Mouse (Mus musculus) hindbrain, embryonic 13.5 days (tissue): ENCODE data around the gene Apol7b. TPM values are rescaled to one million over a fixed set of nuclear protein-coding genes. Genes with fewer than 3 reads are reported as not detected.
"Not testable (repeated sequence)": the region's sequence is repeated elsewhere in the genome, so short reads cannot be mapped to it uniquely, and the experiment has no call there.

ENCODE experiments used
- ATAC-seq: fragments of 200-750 bp; cut with Nextera tagmentation; 2 replicates; pipeline ENCODE4 v1.8.0; 2017; ENCODE audit warnings: moderate TSS enrichment; ENCODE audit not compliant: low FRiP score
- H3K27ac ChIP-seq: fragments of 300-500 bp; sonication (generic); 2 replicates; pipeline ENCODE4 v1.5.1; 2015; ENCODE audit warnings: inconsistent platforms, mild to moderate bottlenecking, moderate library complexity
- H3K27me3 ChIP-seq: fragments of 300-500 bp; sonication (generic); 2 replicates; pipeline ENCODE4 v1.6.1; 2015; ENCODE audit warnings: mild to moderate bottlenecking, inconsistent platforms
- H3K36me3 ChIP-seq: fragments of 300-500 bp; sonication (generic); 2 replicates; pipeline ENCODE4 v1.6.1; 2015; ENCODE audit warnings: mild to moderate bottlenecking, inconsistent platforms
- H3K4me1 ChIP-seq: fragments of 300-500 bp; sonication (generic); replicated peaks from 2 replicates; pipeline ENCODE4 v1.6.1; 2015; ENCODE audit warnings: inconsistent platforms
- H3K4me2 ChIP-seq: fragments of 300-500 bp; sonication (generic); 2 replicates; pipeline ENCODE4 v1.6.1; 2015; ENCODE audit warnings: inconsistent platforms, mild to moderate bottlenecking, moderate library complexity
- H3K4me3 ChIP-seq: fragments of 300-500 bp; sonication (generic); 2 replicates; pipeline ENCODE4 v1.5.1; 2015; ENCODE audit warnings: mild to moderate bottlenecking, inconsistent platforms
- H3K9ac ChIP-seq: fragments of 300-500 bp; sonication (generic); 2 replicates; pipeline ENCODE4 v1.6.1; 2015; ENCODE audit warnings: mild to moderate bottlenecking, inconsistent platforms
- H3K9me3 ChIP-seq: fragments of 300-500 bp; sonication (generic); 2 replicates; pipeline ENCODE4 v1.6.1; 2016; ENCODE audit warnings: inconsistent platforms
- WGBS: fragments of 180-500 bp; shearing (Covaris S2); methylation state at CpG from one replicate; pipeline ENCODE4 v1.1.7; 2015; 5-methylcytosine and 5-hydroxymethylcytosine counted together
- polyA plus RNA-seq: library from polyadenylated mRNA; unstranded; fragments of >200 nt; fragmentation: Nextera tagmentation; extraction: Ambion mirVana; gene quantifications from 2 replicates; pipeline ENCODE4 v1.2.1, GENCODE M21; 2015

The Apol7b gene
- polyA plus RNA-seq, 1 experiment from 2014 or later = not detected

- ATAC-seq = not testable (repeated sequence)
These were observed 30.5 kb downstream of the Apol7b start for GRCm38 (mm10) chr15:77416655-77417333.

GRCm38 (mm10) chr15:77415653-77416052 is 31.6 kb downstream of the Apol7b start:
- 78% methylated on average over 2 of the region's 2 CpGs for WGBS
- H3K9ac ChIP-seq, H3K27ac ChIP-seq, H3K9me3 ChIP-seq, H3K36me3 ChIP-seq, H3K4me1 ChIP-seq, ATAC-seq, H3K4me3 ChIP-seq, H3K4me2 ChIP-seq, H3K27me3 ChIP-seq: not testable (repeated sequence)

More at GRCm38 (mm10) chr15:77416655-77417333, 30.5 kb downstream of the Apol7b start:
- not testable (repeated sequence) for H3K36me3 ChIP-seq, H3K4me1 ChIP-seq, H3K27me3 ChIP-seq, H3K9me3 ChIP-seq, H3K27ac ChIP-seq, H3K9ac ChIP-seq, H3K4me2 ChIP-seq, H3K4me3 ChIP-seq
- WGBS = 20% methylated on average over 3 of the region's 10 CpGs

- 44% methylated on average over 4 of the region's 4 CpGs for WGBS
- H3K9ac ChIP-seq, H3K4me3 ChIP-seq, H3K27ac ChIP-seq, H3K36me3 ChIP-seq, H3K4me1 ChIP-seq, ATAC-seq, H3K4me2 ChIP-seq, H3K9me3 ChIP-seq, H3K27me3 ChIP-seq: not testable (repeated sequence)
These were observed 34.6 kb downstream of the Apol7b start for GRCm38 (mm10) chr15:77412695-77413094.

GRCm38 (mm10) chr15:77411035-77411434 is 36.3 kb downstream of the Apol7b start, which contains the start of gene Apol9a:
TSS of gene Apol9a (minus strand) at chr15:77411135.
- 88% methylated on average over 1 of the region's 4 CpGs for WGBS
- H3K9ac ChIP-seq, ATAC-seq, H3K4me1 ChIP-seq, H3K4me2 ChIP-seq, H3K27ac ChIP-seq, H3K9me3 ChIP-seq, H3K4me3 ChIP-seq, H3K36me3 ChIP-seq, H3K27me3 ChIP-seq: not testable (repeated sequence)

GRCm38 (mm10) chr15:77406370-77406769 is 40.9 kb downstream of the Apol7b start:
- H3K9me3 ChIP-seq, H3K36me3 ChIP-seq, H3K27ac ChIP-seq, H3K4me1 ChIP-seq, H3K4me3 ChIP-seq, H3K27me3 ChIP-seq, H3K9ac ChIP-seq, ATAC-seq, H3K4me2 ChIP-seq: not testable (repeated sequence)
- WGBS = 82% methylated on average over 10 of the region's 10 CpGs

GRCm38 (mm10) chr15:77399027-77399426 is 48.3 kb downstream of the Apol7b start, which contains the start of gene Apol7a:
TSS of gene Apol7a (minus strand) at chr15:77399110.
- not testable (repeated sequence) for H3K4me2 ChIP-seq, H3K36me3 ChIP-seq, H3K4me3 ChIP-seq, H3K27ac ChIP-seq, ATAC-seq, H3K27me3 ChIP-seq, H3K9me3 ChIP-seq, H3K4me1 ChIP-seq, H3K9ac ChIP-seq
- WGBS = 67% methylated on average over 9 of the region's 9 CpGs

- WGBS = 80% methylated on average over 11 of the region's 11 CpGs
- not testable (repeated sequence) for H3K4me1 ChIP-seq, H3K9ac ChIP-seq, H3K4me3 ChIP-seq, H3K27ac ChIP-seq, H3K27me3 ChIP-seq, ATAC-seq, H3K9me3 ChIP-seq, H3K4me2 ChIP-seq, H3K36me3 ChIP-seq
These were observed 49.7 kb downstream of the Apol7b start for GRCm38 (mm10) chr15:77397450-77398132.

- WGBS = 72% methylated on average over 3 of the region's 3 CpGs
These were observed 53.5 kb downstream of the Apol7b start for GRCm38 (mm10) chr15:77393832-77394231.

GRCm38 (mm10) chr15:77387462-77387861 is 59.8 kb downstream of the Apol7b start:
- H3K4me2 ChIP-seq = no peak overlapping the region
- no peak overlapping the region for H3K4me3 ChIP-seq
- WGBS = 95% methylated on average over 2 of the region's 2 CpGs
- H3K27me3 ChIP-seq = no peaks in the 10 kb centered on the region
- no peak overlapping the region for H3K27ac ChIP-seq
- no peaks in the 10 kb centered on the region for H3K9me3 ChIP-seq
- no peaks in the 10 kb centered on the region for H3K4me1 ChIP-seq
- no peak overlapping the region for H3K9ac ChIP-seq
- no peaks in the 10 kb centered on the region for H3K36me3 ChIP-seq
- no peak for ATAC-seq

More at GRCm38 (mm10) chr15:77393832-77394231, 53.5 kb downstream of the Apol7b start:
- H3K4me1 ChIP-seq, H3K4me3 ChIP-seq, H3K9me3 ChIP-seq, H3K4me2 ChIP-seq, H3K27me3 ChIP-seq, H3K9ac ChIP-seq, H3K27ac ChIP-seq, H3K36me3 ChIP-seq, ATAC-seq: not testable (repeated sequence)

GRCm38 (mm10) chr15:77384340-77385030 is 62.8 kb downstream of the Apol7b start:
- no peak for ATAC-seq
- no peaks in the 10 kb centered on the region for H3K4me1 ChIP-seq
- no peaks in the 10 kb centered on the region for H3K36me3 ChIP-seq
- no peak overlapping the region for H3K27ac ChIP-seq
- no peak overlapping the region for H3K9ac ChIP-seq
- H3K4me2 ChIP-seq = no peak overlapping the region
- WGBS = 92% methylated on average over 7 of the region's 7 CpGs
- no peaks in the 10 kb centered on the region for H3K27me3 ChIP-seq
- no peaks in the 10 kb centered on the region for H3K9me3 ChIP-seq
- H3K4me3 ChIP-seq = no peak overlapping the region

GRCm38 (mm10) chr15:77382880-77383279 is 64.4 kb downstream of the Apol7b start:
- Histone ChIP-seq H3K4me2 (no peak overlapping the region), H3K4me3 (no peak overlapping the region), H3K9me3 (no peaks in the 10 kb centered on the region), H3K36me3 (no peaks in the 10 kb centered on the region), H3K9ac (no peak overlapping the region), H3K4me1 (no peaks in the 10 kb centered on the region), H3K27me3 (no peaks in the 10 kb centered on the region), H3K27ac (no peak overlapping the region)
- WGBS = 80% methylated on average over 1 of the region's 1 CpGs
- ATAC-seq = no peak

- Histone ChIP-seq H3K9me3 (no peaks in the 10 kb centered on the region), H3K4me1 (no peaks in the 10 kb centered on the region), H3K9ac (no peak overlapping the region), H3K4me2 (no peak overlapping the region), H3K4me3 (no peak overlapping the region), H3K36me3 (no peaks in the 10 kb centered on the region), H3K27me3 (no peaks in the 10 kb centered on the region), H3K27ac (no peak overlapping the region)
- ATAC-seq = no peak
- 89% methylated on average over 10 of the region's 11 CpGs for WGBS
These were observed 64.9 kb downstream of the Apol7b start for GRCm38 (mm10) chr15:77382271-77382850.
